Mouse (Mus musculus) mesoderm, embryonic 11.5 days (tissue): ENCODE results near the gene Zfp786.

Experiments used
- DNase-seq: peaks from one replicate; pipeline ENCODE4 v3.0.0-alpha.2; 2012; ENCODE audit warnings: low read depth, low spot score

Zfp786 gene

GRCm38 (mm10) chr6:47821236-47821635, 9.4 kb downstream of the Zfp786 start:
- no peak for DNase-seq

DNA sequence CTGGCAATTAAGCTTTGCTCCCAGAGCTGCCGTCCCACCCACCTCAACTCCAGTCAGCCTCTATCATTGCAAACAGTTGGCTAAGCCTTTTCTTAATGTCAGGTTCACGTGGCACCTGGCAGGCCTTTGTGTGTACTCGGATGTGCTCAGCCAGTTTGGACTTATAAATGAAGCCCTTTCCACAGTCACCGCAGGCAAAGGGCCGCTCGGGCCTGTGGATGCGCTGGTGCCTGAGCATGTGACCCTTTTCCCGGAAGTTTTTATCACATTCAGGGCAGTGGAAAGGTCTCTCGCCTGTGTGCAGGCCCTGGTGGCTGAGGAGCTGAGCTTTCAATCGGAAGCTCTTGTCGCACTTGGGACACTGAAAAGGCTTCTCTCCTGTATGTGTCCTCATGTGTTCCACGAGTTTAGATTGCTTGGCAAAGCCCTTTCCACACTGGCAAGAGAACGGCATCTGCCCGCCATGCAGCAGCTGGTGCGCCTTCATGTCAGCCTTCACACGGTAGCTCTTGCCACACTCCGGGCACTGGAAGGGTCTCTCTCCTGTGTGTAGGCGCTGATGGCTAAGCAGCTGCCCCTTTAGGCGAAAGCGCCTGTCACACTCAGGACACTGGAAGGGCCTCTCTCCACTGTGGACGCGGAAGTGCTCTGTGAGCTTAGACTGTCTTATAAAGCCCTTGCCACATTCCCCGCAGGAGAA, 10.9 kb downstream of the Zfp786 start:
- DNase-seq: no peak

- no peak for DNase-seq
These were observed 11.9 kb downstream of the Zfp786 start for GRCm38 (mm10) chr6:47818721-47819120.

- no peak for DNase-seq
These were observed 14.5 kb downstream of the Zfp786 start for GRCm38 (mm10) chr6:47816151-47816550.

DNA sequence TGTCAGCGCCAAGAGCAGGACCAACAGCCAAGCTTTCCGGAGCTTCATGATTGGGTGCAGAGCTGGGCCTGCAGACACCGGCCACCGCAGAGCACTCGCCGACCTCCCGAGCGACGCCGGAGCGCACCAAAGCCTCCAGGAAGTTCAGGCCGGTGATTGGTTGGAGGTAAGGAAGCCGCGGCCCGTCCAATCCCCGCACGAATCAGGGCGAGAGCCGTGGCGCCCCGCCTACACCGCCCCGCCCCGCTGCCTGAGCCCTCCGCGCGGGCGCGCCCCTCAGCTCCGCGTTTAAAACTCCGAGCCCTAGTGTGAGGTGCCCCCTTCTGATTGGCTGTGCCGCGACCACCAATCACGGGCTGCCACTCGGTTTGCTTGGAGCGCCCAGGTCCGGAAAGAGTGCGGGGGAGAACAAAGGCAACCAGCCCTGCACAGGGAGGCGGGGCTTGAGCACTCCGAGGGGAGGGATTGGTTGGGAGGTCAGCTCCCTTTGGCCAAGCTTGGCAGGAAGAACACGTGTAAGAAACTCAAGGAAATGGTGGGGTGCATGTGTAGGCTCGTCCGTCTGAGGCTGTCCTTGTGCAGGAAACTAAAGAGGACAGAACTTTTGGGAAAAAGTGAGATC, 17.3 kb downstream of the Zfp786 start, which contains the start of gene Pdia4:
Pdia4 (minus strand) TSS at position 174 of the 622 bp plus-strand sequence.
- peak; percentile 99 for DNase-seq

DNA sequence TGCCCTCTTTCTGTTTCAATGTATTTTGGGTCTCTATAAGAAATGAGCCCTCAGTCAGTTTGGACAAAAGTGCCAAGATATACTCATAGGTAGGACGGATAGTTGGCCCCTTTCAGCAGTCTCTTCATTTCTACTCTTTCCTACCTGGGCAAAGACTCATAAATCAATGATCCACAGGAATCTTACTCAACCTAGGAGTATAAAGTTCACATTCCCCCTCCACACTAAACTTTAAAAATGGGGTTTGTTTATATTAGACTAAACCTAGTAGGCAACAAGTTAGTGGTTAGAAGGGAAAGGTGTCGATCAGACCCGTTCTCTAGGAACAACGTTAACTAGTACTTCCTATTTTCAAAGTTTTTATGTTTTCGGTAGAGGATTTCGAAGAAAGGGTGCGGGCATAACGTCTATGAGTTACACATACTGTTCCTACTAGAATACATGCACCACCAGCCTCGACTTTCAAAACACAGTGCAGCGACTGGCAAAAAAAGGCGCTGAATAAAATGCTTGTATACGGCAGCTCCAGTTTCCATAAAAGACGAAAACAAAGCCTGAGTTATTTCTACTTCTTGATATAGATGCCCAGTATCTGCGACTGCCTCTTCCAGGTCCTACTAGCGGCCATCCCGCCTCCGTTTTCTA, 18.3 kb downstream of the Zfp786 start:
- DNase-seq: no peak

DNA sequence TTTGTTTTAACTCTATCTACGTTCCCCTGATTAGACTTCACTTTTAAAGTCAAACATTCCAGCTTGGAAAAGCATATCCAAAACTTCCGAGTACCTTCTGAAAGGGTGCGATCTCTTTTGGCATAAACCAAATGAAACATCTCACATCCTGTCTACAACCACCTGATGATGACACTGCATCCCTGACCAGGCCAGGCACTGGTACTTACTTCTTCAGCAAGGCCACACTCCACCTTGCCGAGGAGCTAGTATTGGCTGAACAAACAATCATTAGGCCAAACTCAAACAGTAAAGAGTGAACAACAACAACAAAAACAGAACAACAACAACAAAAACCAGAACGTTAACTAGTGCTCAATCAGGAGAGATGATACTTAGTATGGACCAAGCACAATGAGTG, 19.3 kb downstream of the Zfp786 start:
- DNase-seq: no peak

DNA sequence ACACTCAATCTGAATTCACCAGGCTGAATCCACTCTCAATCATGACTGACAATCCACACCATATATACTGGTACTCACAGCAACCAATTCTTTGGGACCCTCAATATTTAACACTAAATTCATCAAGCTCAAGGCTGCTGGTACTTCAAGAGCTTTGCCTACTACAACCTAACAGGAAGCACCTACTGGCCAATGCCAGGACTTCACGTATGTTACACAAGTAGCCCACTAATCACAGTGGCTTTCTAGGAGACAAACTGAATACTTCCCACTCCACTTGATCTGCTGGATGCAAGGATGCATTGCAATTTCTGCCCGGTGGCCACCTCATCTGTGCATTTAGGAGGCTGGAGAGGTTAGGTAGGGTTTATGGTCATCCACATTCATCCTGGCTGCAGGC, 20.5 kb downstream of the Zfp786 start:
- no peak for DNase-seq

DNA sequence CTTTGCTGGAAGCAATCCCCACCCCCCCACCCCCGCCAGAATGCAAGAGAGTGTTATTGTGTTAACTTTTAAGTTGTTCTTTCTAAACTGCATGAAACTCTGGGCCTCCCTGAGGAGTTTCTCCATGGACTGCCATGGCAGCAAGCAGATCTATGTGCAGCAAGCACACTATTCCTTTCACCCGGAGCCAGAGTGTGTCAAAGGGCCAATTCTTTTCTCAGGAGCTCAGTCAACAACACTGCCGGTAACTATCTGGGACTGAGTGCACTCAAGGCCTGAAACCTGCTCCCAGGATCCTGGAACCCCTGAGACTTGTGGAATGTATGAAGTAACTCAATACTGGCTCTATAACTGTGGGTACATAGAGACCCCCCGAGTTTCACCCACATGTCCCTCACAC, 21.6 kb downstream of the Zfp786 start:
- DNase-seq: no peak

DNA sequence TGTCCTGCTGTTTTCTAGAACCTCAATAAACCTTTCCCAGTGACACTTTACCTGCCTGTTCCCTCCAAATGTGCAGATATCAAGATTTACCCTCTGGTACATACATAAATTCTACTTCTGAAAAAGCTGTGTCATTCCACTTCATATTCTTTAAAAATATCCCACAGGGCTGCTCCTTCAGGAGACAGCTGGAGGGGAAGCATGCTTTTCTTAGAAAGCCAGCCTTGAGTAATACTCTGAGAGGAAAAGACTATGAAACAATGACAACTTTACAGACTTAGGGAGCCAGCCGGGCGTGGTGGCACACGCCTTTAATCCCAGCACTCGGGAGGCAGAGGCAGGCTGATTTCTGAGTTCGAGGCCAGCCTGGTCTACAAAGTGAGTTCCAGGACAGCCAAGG, 22.1 kb downstream of the Zfp786 start:
- DNase-seq: no peak

DNA sequence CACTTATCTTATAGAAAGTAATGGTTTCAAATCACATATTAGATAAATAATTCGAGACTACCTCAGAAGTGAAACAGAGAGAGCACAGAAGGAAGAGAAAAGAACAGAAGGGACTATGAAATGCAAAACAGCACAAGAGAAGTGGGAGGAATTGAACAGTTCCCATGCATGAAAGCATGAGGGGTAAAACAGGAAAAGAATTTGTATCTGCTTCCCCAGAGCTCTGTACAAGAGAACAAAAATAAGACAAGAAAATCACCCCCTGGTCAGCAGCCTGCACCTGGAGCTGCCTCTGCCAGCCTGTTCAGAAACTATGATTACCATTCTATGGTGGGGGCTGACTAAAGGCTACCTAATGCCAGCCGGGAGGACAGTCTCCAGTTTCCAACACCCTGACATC, 23.2 kb downstream of the Zfp786 start:
- no peak for DNase-seq

- DNase-seq: no peak
These were observed 25.1 kb downstream of the Zfp786 start for GRCm38 (mm10) chr6:47805520-47805919.

- peak; percentile 82 for DNase-seq
These were observed 31.6 kb downstream of the Zfp786 start for GRCm38 (mm10) chr6:47799079-47799478.

- no peak for DNase-seq
These were observed 36.4 kb downstream of the Zfp786 start for GRCm38 (mm10) chr6:47794106-47794830.

- no peak for DNase-seq
These were observed 37.4 kb downstream of the Zfp786 start for GRCm38 (mm10) chr6:47793284-47793683.

DNA sequence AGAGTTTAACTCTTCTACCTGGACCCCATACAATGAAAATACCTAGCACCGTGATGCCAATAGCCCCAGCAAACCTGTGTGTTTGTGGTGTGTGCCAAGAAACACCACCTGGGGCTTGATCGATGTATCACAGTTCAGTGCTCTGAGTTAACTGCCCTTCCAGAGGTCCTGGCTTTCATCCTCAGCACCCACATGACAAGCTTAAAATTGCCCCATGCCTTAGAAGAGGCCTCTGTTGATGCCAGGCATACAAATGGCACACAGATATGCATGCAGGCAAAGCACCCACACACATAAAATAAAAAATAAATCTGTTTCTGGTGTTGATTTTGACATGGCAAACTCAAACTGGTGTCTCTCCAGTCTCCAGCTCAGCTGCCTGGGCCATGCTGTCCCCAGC, 38.1 kb downstream of the Zfp786 start:
- DNase-seq: no peak

DNA sequence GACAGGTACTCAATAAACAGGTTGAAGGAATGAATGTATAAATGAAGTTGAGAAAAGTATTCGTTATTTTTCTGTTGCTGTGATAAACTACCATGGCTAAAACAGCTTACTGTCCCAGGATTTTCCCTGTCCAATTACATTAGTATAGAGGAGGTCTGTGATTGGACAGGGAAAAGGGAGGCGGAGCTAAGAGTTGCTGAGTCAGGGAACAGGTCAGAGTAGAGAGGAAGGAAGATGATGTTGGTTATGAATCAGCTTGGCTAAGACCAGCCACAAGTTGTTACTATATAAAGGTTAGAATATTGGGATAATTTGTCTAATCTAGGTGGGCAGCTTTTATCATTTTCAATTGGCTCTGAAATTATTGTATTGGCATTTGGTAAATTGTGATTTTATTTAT, 39.9 kb downstream of the Zfp786 start:
- DNase-seq: no peak

GRCm38 (mm10) chr6:47788821-47789220, 41.8 kb downstream of the Zfp786 start:
- DNase-seq: no peak

DNA sequence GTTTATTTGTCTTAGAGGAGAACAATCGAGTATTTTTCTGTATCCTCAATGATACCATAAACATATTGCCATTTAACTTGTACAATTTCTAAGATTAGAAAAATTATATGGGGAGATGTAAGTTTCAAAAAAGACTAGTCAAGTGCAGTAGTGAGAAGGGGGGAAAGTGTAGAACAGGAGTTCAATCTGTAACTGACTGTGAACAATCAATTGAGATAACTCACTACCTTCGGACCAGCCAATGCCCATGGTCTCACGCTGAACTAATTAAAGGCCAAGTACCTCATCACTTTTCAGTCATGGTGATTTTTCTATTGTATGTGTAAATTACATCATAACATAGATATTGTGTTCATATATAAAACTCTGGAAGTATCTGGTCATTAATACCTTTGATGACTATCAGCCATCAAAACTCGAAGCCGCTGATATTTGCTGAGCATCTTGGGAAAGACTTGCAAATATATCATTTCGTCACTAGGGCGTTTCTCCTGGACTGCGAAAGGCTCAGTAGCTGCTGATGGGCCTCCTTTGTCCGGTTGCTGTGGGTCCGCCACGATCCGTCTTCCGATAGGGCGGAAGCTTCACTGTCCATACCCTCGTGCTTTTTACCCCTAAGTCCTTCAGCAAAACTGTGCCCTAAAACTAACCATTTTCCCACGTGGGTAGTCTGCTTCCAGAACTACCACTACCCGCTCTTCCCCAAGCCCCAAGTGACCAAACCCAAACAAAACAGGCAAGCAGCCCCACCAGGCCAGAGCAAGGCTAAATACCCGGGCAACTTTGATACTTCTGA, 42.5 kb downstream of the Zfp786 start:
- peak; percentile 94 for DNase-seq

DNA sequence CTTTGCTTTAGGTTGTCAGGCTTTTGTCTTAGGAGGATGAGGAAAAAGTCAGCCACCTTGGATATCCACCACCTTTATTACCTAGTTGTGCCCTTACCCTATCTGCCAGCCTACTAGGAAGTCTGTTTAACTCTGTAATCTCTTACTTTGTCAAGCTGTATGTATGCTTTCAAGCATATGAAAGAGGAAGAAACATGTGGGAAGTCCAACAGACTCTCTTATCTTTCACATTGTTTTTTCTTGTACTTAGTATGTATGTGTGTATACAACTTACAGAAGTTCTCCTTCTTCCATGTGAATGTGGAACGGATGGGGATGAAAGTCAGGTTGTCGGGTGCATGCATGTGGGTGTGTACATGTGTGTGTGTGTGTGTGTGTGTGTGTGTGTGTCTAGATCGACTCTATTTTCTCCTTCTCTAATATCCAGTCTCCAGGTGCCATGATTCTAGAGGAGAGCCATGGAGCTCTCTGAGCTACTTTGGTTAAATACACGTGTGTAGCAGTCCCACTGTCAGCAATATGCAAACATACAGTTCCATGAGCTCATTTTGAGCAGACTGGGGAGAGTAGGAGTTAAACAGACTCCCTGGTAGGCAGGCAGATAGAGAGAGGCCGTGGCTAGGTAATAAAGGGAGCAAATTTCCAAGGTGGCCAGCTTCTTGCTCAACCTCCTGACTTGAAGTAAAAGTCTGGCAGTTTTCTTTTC, 45.8 kb downstream of the Zfp786 start:
- no peak for DNase-seq
